Mouse (Mus musculus) liver, postnatal 0 days (tissue): ENCODE results near the gene BC024978.

Source experiments
- CTCF ChIP-seq: sonication (generic); IDR thresholded peaks from 2 replicates; pipeline ENCODE4 v1.5.1; 2016; ENCODE audit warnings: antibody characterized with exemption, low read depth
- EP300 ChIP-seq: IDR thresholded peaks from 2 replicates; pipeline ENCODE4 v1.6.1; 2016; ENCODE audit warnings: antibody characterized with exemption, low read depth, mild to moderate bottlenecking

- no peak for TF ChIP-seq CTCF
- TF ChIP-seq EP300, result no peak; the same call in 1 of the 2 replicates
These were observed 17.6 kb upstream of the BC024978 start for GRCm38 (mm10) chr7:27177942-27178323.
